Mouse (Mus musculus) ovary, postnatal 14 days (tissue): ENCODE measurements around the gene Capn12.
A peak's percentile ranks its signal among the peaks of the same experiment; 100 is the strongest.

ENCODE experiments used
- DNase-seq: peaks from one replicate; pipeline ENCODE4 v3.0.0; 2022; ENCODE audit warnings: low spot score

The Capn12 gene

GRCm38 (mm10) chr7:28921178-28921577 lies 40.0 kb downstream of the Capn12 start:
- no peak for DNase-seq

DNA sequence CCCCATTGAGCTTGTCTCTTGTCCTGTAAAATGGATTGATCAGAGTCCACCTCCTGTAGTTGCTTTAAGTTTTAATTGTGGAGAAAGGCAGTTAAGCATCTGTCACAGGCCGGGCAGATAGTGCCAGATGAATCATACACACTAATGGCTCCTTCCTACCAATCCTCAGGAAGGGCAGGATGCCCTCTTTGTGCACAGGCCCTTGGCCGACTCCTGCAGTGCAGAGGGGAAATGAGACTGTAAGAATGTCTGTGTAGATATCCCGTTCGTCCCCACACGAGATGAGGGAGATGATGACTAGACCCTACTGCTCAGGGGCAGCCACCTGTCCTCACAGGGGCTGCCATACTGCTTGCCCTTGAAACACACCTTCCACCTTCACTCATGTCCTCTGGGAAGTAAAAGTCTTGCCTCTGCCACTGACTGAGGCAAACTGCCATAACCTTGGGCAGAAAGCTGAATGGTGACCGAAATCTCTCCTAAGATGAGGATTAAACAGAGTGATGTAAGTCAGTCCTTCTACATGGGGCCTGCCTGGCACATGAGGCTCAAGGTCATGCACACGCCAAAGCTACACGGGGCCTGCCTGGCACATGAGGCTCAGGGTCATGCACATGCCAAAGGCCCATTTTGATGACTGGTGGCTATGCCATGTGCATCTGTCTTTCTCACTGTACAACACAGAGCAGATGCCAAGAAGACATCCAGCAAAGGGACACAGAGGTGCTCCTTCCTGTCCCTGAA lies 40.7 kb downstream of the Capn12 start:
- no peak for DNase-seq

DNA sequence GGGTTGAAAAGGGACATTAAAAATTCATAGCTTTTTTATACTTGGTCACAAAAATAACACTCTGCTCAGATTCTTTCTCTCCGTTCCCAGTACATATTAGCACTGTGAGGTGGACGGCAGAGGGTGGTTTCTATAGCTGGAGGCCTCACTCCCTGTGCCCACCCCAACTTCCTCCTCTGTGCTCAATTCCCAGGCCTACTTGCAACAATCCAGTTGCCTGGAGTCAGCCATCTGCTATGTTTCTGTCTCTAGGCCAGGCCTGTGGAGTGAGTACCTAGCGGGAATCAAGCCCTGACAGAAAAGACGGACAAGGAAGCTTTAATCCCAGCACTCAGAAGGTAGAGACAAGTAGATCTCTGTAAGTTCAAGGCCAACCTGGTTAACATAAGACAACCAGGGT lies 41.4 kb downstream of the Capn12 start:
- no peak for DNase-seq

- DNase-seq = no peak
These were observed 42.7 kb downstream of the Capn12 start for GRCm38 (mm10) chr7:28923865-28924291.

- no peak for DNase-seq
These were observed 43.6 kb downstream of the Capn12 start for GRCm38 (mm10) chr7:28924802-28925201.

GRCm38 (mm10) chr7:28925317-28925716 lies 44.1 kb downstream of the Capn12 start:
- DNase-seq = peak; percentile 40

DNA sequence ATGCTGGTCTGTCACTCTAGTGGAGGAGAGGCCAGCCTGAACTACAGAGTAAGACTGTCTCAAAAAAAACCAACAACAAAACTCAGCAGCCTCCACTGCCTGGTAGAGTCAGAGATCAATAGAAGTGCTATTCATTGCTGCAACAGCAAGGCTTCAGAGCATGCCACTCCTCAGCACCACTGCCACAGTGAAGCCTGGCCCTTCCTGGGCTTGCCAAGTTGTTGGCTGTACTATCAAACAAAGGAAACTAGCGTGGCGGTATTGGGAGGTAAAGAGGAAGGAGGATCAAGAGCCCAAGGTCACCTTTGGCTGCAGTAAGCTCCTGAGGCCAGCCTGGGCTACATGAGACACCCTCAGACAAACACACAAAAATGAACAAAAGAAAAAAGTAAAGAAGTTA lies 45.0 kb downstream of the Capn12 start:
- no peak for DNase-seq

- DNase-seq = no peak
These were observed 48.2 kb downstream of the Capn12 start for GRCm38 (mm10) chr7:28929381-28929780.

DNA sequence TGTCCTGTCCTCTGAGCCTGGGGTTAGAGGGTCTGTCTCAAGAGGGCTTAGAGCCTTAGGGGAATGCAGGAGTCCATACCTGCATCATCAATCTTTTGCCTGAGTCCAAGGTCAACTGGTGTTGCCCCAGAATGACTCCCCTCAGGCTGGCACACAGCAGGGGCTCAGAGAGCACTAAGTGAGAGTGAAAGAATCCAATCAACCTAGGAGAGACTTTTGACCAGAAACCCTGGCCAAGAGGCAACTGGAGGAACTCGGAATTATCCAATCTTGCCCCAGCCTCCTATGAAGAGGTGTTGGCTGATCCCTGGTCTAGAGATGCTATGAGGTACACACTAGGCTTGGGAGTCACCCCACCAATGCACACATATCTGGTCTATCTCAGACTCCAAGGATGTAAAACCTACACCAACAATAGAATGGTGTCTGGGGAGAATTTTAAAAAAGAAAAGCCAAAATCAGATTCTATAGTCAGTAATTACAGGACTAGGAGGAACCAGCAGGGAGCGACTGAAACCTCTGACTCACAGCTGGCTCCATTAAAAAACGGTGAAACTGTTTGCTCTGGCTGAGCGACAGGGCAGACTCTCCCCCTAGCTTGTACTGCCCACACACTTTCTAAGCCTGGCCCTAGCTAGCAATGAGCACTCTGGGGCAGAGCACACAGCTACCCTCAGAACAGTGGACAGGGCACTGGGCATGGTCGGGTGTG lies 49.3 kb downstream of the Capn12 start:
- no peak for DNase-seq

DNA sequence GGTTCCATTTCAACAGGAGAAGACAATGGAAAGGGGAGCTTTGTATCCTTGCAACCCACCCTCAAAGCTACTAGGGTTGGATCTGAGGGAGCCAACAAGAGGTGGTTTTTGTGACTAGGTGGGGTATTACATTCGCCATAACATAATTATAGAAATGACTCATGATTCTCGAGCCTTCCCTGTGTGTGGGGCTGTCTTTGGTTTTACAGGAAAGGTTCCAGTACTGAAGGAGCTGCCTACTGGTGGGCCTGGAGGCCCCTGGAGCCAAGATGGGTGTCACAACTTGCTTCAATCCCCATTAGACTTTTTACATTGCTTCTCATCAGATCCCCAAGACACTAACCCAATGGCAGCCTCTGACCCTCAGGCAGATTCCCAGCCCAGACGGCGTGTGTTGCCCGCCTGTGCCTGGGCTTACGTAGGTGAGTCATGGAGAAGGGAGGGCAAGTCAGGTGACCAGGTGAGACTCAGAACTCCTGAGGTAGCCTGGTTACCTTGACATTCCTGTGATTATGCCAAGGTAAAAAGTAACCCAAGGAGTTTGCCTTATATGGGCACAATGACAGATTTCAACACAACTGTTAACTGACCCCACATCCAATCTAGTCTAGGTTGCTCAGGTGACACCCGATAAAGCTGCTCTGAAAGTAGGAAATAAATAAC lies 49.9 kb downstream of the Capn12 start:
- DNase-seq = no peak

DNA sequence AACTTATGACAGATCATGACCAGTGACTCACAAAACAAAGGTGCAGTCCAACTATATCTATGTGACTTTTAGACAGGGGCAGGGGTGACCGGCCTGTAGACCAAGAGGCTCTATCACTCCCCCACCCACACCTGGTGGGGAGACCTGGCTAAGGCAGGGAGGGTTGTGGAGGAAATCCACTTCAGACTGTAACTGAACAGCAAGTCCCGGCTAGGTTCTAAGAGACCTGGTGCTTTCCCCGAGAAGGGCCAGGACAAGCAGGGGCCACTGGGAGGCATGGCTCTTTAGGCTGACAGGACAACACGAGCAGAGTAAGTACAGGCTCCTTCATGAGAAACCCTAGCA lies 50.4 kb downstream of the Capn12 start:
- DNase-seq = no peak

DNA sequence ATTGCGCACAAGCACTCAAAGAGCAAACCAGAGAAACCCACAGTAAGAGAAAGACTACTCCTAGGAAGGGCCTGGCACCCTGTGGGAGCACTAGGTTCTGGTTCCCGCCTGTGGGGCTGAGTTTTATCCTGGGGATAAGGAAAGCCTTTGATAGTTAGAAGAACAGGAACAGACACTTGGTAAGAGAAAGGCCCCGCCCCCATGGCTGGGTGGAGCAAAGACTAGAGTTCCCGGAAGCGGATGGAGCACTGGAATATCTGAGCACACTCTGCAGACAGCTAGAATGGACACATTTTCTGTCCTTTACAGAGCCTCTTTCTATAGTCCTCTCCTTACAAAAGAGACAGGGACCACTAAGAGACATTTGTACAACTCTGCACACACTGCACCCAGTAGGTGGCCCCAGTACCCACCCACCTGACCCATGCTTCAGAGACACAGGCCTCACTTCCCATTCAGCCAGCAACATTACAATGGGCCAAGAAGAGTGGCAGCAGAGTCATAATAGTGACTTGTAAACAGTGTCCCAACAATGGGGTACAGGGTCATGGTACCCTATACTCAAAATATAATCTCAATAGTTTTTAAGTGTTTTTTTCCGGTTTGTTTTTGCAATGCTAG lies 51.3 kb downstream of the Capn12 start:
- no peak for DNase-seq

DNA sequence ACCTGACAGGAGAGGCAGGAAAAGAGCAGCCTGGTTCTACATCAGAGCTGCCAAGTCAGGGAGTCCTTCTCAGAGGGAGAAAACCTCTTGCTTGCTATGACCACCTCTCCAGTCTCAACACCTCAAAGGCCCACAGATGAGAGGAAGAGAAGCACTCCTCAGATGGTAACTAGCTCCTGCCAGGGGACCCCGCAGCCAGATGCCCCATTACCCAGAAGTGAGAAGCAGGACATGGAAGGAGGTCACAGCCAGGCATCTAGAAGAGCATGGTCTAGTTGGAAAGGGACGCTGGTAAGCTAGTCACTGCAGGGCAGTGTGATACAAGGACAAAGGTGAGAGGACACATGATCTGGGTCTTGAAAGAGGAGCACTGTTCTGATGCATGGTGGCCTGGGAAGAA lies 52.6 kb downstream of the Capn12 start:
- no peak for DNase-seq

DNA sequence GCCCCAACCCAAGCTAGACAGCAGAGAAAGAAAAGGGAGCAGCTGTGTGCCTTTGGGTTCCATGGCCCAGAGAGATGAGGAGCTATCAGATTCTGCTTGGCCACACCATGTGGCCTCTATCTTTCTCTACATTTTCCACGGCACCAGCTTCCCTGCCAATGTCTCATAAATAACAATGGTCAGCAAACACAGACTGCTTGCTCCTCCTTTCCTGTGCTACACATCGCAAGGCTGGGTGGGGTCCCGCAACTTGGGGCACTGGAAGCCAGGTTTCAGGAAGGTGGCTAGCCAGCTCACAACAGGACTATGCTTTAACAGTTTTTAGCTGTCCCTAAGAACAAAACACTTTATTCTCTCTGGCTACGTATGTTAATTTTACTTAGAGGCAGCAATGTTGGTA lies 55.6 kb downstream of the Capn12 start:
- DNase-seq = no peak

GRCm38 (mm10) chr7:28938654-28939053 lies 57.4 kb downstream of the Capn12 start:
- no peak for DNase-seq

GRCm38 (mm10) chr7:28939418-28940183 lies 58.4 kb downstream of the Capn12 start:
- DNase-seq = no peak

- DNase-seq = no peak
These were observed 59.9 kb downstream of the Capn12 start for GRCm38 (mm10) chr7:28941129-28941528.

- DNase-seq = no peak
These were observed 60.3 kb downstream of the Capn12 start for GRCm38 (mm10) chr7:28941542-28941941.
